Mouse (Mus musculus): ENCODE measurements around the gene Wdr74.
A peak's percentile ranks its signal among the peaks of the same experiment; 100 is the strongest.

The Wdr74 gene

DNA sequence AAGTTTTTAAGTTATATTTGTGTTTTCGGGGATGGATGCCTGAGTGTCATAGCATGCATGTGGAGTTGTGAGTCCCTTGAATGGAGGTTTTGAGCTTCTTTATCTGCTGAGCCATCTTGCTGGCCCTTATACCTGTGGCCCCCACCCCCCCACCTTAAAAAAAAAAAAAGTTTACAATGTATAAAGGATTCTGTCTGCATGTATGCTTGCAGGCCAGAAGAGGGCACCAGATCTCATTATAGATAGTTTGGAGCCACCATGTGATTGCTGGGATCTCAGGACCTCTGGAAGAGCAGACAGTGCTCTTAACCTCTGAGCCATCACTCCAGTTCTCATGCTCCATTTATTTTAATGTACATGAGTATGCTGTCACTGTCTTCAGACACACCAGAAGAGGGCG lies 11.7 kb downstream of the Wdr74 start:
- no peak for DNase-seq

GRCm38 (mm10) chr19:8755652-8756051 lies 20.0 kb downstream of the Wdr74 start:
- no peak for DNase-seq

- peak; percentile 92 to 93 for DNase-seq
Observed at GRCm38 (mm10) chr19:8756635-8757387, 21.2 kb downstream of the Wdr74 start, which contains the start of gene Nxf1. TSS of gene Nxf1 (plus strand) at chr19:8757073.

GRCm38 (mm10) chr19:8757471-8757998 lies 21.9 kb downstream of the Wdr74 start:
- no peak for DNase-seq

GRCm38 (mm10) chr19:8758899-8759298 lies 23.3 kb downstream of the Wdr74 start:
- DNase-seq, result no peak

- no peak for DNase-seq
Observed at GRCm38 (mm10) chr19:8760757-8761156, 25.1 kb downstream of the Wdr74 start.

DNA sequence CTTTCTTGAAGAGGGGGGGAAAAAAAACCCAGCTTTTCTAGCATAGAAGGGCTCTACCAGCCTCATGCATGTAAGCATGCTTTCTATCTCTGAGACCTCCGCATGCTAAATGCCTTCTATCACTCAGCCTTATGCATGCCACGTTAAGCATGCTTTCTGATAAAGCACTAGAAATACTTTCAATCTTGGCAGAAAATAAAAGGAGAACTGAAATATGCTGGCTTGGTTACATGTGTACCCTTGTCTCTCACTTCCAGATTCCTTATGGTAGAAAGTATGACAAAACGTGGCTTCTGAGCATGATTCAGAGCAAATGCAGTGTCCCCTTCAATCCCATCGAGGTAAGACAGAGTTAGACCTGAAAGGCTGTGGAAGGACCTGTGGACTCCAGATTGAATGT lies 27.6 kb downstream of the Wdr74 start:
- no peak for DNase-seq

GRCm38 (mm10) chr19:8765562-8765961 lies 29.9 kb downstream of the Wdr74 start:
- no peak for DNase-seq

DNA sequence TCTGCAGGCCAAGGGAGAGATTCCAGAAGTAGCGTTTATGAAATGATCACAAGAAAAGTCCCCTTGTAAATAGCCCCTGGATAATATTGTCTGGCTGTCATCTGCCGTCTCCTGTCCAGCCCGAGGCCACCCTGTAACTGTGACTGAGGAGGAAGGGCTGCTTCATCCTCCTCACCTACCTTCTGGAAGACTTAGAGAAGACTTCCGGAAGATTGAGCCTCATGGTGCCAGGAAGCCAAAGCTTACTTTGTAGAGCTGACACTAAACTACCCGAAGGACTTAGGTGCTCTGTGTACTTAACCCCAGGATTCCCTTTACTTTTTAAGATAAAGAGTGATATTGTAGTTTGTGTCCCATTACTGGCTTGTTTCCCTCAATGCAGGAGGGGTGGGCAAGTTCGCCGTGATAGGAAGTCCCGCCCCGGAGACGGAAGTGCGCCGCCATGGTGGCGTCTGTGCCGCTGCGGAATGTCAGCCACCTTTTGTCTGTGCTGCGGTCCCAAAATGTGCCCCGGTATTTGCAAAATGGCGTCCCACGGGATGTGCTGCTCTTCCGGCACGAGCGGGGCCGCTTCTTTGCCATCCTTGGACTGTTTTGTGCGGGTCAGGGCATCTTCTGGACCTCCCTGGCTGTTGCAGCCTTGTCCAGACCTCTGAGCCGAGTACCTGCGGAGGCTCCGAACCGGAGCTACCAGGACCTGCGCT lies 35.1 kb downstream of the Wdr74 start, which contains the start of gene Tmem223:
TSS of gene Tmem223 (plus strand) at position 430 of the 704 bp plus-strand sequence.
- DNase-seq, result peak; percentile 83 to 84

DNA sequence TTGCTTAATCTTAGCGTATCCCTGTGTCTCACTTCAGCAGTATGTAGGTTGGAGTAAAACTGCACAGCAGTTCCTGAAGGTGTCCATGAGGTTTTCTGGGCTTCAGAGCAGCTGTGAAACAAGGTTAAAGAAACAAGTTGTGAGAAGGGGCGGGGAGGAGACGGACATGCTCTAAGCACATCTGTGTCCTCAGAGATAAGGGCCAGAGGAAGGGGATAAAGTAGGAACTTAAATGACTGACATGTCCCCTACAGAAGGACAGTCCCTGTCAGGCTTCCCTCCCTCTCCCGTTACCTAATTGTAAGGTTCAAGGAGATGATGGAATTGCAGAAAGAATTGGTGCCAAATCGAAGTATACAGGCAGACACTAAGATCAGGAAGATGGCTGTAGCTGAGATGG lies 37.4 kb downstream of the Wdr74 start:
- no peak for DNase-seq

DNA sequence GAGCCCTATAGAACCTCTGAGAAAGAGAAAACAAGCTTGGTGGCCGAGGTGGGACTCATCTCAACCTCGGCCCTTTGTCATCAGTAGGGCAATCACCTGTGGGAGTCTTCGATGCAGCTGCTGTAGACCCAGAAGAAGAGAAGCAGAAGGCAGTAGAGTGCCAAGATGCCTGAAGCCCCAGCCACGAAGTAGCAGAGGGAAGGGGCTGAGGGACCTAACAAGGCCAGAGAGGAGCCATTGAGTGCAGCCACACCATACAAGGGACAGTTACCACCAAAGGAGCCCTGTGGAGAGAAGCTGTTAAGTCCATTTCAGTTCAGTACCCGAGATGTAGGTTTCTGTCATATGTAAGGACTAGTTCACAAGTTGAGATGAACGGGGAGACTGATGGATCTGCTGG lies 37.8 kb downstream of the Wdr74 start:
- no peak for DNase-seq

- peak; percentile 96 to 98 for DNase-seq
Observed at GRCm38 (mm10) chr19:8774086-8774835, 38.6 kb downstream of the Wdr74 start, which contains the start of gene Tmem179b. TSS of gene Tmem179b (minus strand) at chr19:8774467.

DNA sequence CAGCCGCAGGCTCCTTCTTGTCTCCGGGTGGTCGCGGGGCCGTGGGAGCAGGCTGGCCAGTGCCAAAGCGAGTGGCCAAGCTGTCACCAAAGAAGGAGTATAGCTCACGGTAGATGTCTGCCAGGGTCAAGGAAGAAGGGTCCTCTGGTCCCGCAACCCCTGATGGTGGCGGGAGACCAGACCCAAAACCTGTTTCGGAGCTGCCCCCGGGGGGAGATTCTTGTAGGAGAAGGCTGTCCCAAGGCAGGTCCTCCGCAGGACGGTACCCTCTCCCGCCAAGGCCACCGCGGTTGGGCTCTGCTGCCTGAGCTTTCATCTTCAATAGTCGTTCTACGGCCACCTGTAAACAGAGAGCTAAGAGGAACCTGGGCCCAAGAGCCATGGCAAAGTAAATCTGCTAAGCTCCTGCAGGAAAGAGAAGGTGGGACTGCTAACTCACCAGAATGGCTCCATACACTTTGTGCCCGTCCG lies 39.4 kb downstream of the Wdr74 start:
- DNase-seq, result no peak

DNA sequence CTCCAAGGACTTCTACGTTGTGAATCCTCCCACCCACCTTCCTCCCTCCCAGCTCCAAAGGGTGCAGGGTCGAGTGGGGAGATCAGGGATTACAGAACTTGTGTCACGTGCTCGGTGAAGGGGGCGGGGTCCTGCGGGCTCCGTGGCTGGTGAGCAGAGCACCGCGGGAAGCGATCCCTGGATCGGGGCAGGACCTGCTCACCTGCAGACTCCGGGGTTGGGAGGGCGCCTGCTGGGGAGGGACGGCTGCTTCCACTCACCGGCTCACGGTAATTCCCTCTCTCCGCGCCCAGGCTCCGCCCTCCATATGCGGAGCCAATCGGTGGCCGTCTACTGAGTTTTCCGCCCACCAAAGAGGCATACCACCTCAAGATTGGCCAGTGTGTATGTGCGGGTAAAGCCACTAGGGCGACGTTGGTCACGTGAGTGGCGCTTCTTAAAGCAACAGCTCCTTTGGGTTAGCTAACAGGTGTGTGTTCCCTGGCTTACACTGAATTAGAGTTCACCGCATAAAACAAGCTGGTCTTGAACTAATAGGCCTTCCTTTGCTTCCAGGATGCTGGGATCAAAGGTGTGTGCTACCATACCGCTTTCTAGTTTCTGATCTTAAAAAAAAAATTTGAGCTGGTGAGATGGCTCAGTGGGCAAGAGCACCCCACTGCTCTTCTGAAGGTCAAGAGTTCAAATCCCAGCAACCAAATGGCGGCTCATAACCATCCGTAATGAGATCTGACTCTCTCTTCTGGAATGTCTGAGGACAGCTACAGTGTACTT lies 50.6 kb downstream of the Wdr74 start, which contains the start of gene Taf6l:
TSS of gene Taf6l (minus strand) at position 410 of the 774 bp plus-strand sequence.
- peak; percentile 88 to 93 for DNase-seq

GRCm38 (mm10) chr19:8788521-8788920 lies 52.9 kb downstream of the Wdr74 start:
- no peak for DNase-seq

GRCm38 (mm10) chr19:8789171-8789570 lies 53.5 kb downstream of the Wdr74 start:
- DNase-seq, result no peak

DNA sequence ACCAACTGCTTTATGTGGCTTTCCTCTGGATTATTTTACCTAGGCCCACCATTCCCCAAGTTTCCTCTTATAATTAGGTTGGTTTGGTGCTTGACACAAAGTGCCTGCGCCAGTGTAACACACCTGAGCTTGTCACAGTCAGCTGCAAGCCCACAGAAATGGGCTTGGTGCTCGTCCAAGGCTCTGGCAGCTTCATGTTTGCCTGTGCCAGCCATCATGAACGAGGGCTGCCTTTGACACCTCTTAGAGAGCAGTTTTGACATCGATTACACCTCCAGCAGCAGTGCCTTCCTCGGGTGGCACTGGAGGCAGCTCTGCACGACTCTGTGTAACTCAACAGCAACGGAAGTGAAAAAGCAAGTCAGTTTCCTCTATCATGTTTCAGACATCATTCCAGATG lies 54.5 kb downstream of the Wdr74 start:
- no peak for DNase-seq
